Mouse (Mus musculus): Measurements from ENCODE around the gene Timp4.

DNA sequence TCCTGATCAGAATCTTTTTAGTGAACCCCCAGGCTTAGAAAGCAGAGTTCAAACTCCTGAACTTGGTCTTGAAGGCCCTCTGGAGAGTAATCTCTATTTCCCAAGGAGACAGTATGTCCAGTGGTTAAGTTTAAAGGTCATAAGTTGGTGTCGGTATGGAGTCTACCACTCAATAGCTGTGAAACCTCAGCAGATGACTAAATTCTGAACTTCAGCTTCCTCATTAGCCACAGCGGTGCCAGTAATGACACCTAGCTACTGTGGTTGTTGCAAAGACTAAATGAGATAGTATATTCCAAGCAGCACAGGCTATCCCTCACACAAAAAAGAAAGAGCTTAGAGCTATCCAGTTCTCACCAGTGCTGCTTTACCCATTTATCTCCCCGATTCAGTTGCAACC is 36.2 kb upstream of the Timp4 start:
- TF ChIP-seq POLR2A (IDR thresholded peaks at IDR 0.05; ENCODE audit: borderline replicate concordance, extremely low read depth, low read depth, low read length) (no peak), CTCF (IDR thresholded peaks at IDR 0.05; ENCODE audit: insufficient read depth, low read length) (no peak)

Data from lung, adult 2 months (tissue).